Mouse (Mus musculus) heart, postnatal 0 days (tissue): ENCODE measurements at regions not wholly inside any gene's neighbourhood (a gene's known extent, or its start where the extent isn't known, plus 50 kb on each side); places are given as distances from the start of the nearest gene placed in this dataset.

Experiments used
- ATAC-seq: fragments of 200-750 bp; cut with Nextera tagmentation; 2 replicates; pipeline ENCODE4 v1.8.0; 2017; ENCODE audit warnings: low read depth, moderate number of reproducible peaks, moderate library complexity; ENCODE audit not compliant: insufficient read depth
- DNase-seq: peaks from one replicate; pipeline ENCODE4 v3.0.0-alpha.2; 2016; ENCODE audit warnings: low spot score
- H3K27ac ChIP-seq: fragments of 300-500 bp; sonication (generic); 2 replicates; pipeline ENCODE4 v1.5.1; 2014; ENCODE audit warnings: low read depth, mild to moderate bottlenecking
- H3K27me3 ChIP-seq: fragments of 300-500 bp; sonication (generic); 2 replicates; pipeline ENCODE4 v1.6.1; 2014; ENCODE audit warnings: low read length, mixed read lengths; ENCODE audit not compliant: control insufficient read depth, insufficient read depth
- H3K36me3 ChIP-seq: fragments of 300-500 bp; sonication (generic); replicated peaks from 2 replicates; pipeline ENCODE4 v1.6.1; 2014; ENCODE audit warnings: low read length, mixed read lengths; ENCODE audit not compliant: control insufficient read depth, insufficient read depth
- H3K4me1 ChIP-seq: fragments of 300-500 bp; sonication (generic); 2 replicates; pipeline ENCODE4 v1.6.1; 2014; ENCODE audit warnings: antibody characterized with exemption; ENCODE audit not compliant: control insufficient read depth, insufficient read depth
- H3K4me2 ChIP-seq: fragments of 300-500 bp; sonication (generic); 2 replicates; pipeline ENCODE4 v1.6.1; 2014; ENCODE audit warnings: low read depth, mild to moderate bottlenecking, low read length, moderate library complexity
- H3K4me3 ChIP-seq: fragments of 300-500 bp; sonication (generic); 2 replicates; pipeline ENCODE4 v1.5.1; 2014; ENCODE audit warnings: low read depth, low read length
- H3K9ac ChIP-seq: fragments of 300-500 bp; sonication (generic); replicated peaks from 2 replicates; pipeline ENCODE4 v1.6.1; 2014; ENCODE audit warnings: low read depth, low read length, mixed read lengths
- H3K9me3 ChIP-seq: fragments of 300-500 bp; sonication (generic); replicated peaks from 2 replicates; pipeline ENCODE4 v1.6.1; 2016; ENCODE audit warnings: low read length; ENCODE audit not compliant: control insufficient read depth
- CTCF ChIP-seq: IDR thresholded peaks from 2 replicates; pipeline ENCODE4 v1.5.1; 2016; ENCODE audit warnings: antibody characterized with exemption, control low read depth, low read depth
- EP300 ChIP-seq: IDR thresholded peaks from 2 replicates; pipeline ENCODE4 v1.6.1; 2016; ENCODE audit warnings: antibody characterized with exemption, low read depth
- WGBS: fragments of 180-500 bp; shearing (Covaris S2); extraction: QIAGEN DNeasy Blood & Tissue Kit; methylation state at CpG from one replicate; pipeline ENCODE4 v1.1.7; 2014; 5-methylcytosine and 5-hydroxymethylcytosine counted together

- no peaks in the 10 kb centered on the region for H3K9me3 ChIP-seq
- TF ChIP-seq CTCF: no peak
- no peak for TF ChIP-seq EP300
- no peak overlapping the region for H3K27ac ChIP-seq
- H3K4me1 ChIP-seq: peaks cover 4% of the 10 kb centered on the region; the same call in 1 of the 2 replicates
- no peaks in the 10 kb centered on the region for H3K36me3 ChIP-seq
- no peak for ATAC-seq
- H3K4me3 ChIP-seq: no peak overlapping the region
- H3K9ac ChIP-seq: no peak overlapping the region
- no peak overlapping the region for H3K4me2 ChIP-seq
- DNase-seq: no peak
- whole genome bisulfite sequencing: 66% methylated on average over 3 of the region's 3 CpGs
- H3K27me3 ChIP-seq: no peaks in the 10 kb centered on the region
Observed at GRCm38 (mm10) chr2:61450731-61451130, 127.7 kb upstream of the Tank start.

GRCm38 (mm10) chr2:61436591-61436990 is 141.8 kb upstream of the Tank start:
- Histone ChIP-seq H3K9ac (no peak overlapping the region), H3K4me3 (no peak overlapping the region), H3K27me3 (no peaks in the 10 kb centered on the region), H3K4me2 (no peak overlapping the region), H3K4me1 (no peaks in the 10 kb centered on the region), H3K27ac (no peak overlapping the region), H3K9me3 (no peaks in the 10 kb centered on the region), H3K36me3 (no peaks in the 10 kb centered on the region)
- ATAC-seq (no peak), DNase-seq (no peak)
- TF ChIP-seq EP300 (no peak), CTCF (no peak)
- WGBS: 59% methylated on average over 3 of the region's 3 CpGs

DNA sequence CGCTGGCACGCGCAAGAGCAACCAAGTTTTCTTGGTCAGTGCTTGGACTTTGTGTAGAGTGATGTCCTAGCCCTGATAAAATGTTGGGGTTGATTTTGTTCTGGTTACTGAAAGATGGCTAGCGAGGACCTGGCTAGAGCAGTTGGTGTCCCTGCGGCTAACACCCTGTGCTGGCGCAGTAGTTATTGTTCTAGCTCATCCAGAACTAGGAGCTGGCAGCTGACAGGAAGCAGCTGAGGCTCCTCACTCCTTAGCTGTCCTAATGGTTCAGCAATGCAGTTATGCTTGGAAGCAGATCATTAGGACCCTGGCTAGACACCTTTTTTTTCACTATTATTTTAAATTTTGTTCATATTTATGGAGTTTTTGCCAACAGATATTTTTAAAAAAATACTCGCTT is 170.5 kb upstream of the Tank start:
- DNase-seq: no peak
- no peak for ATAC-seq
- 91% methylated on average over 7 of the region's 7 CpGs for WGBS

GRCm38 (mm10) chr2:61406104-61406751 is 172.2 kb upstream of the Tank start:
- Histone ChIP-seq H3K9me3 (no peaks in the 10 kb centered on the region), H3K36me3 (no peaks in the 10 kb centered on the region), H3K27me3 (no peaks in the 10 kb centered on the region), H3K4me3 (no peak overlapping the region), H3K4me1 (peaks cover 4% of the 10 kb centered on the region; the same call in 1 of the 2 replicates), H3K9ac (no peak overlapping the region), H3K27ac (no peak overlapping the region), H3K4me2 (no peak overlapping the region)
- 80% methylated on average over 8 of the region's 8 CpGs for WGBS
- TF ChIP-seq CTCF (no peak), EP300 (no peak)
- ATAC-seq (no peak), DNase-seq (no peak)

More for the DNA sequence above, 170.5 kb upstream of the Tank start:
- Histone ChIP-seq H3K27ac (no peak overlapping the region), H3K4me1 (no peaks in the 10 kb centered on the region), H3K4me3 (no peak overlapping the region), H3K4me2 (no peak overlapping the region), H3K27me3 (no peaks in the 10 kb centered on the region), H3K9ac (no peak overlapping the region), H3K36me3 (no peaks in the 10 kb centered on the region), H3K9me3 (no peaks in the 10 kb centered on the region)
- TF ChIP-seq EP300 (no peak), CTCF (no peak)

- H3K9ac ChIP-seq: no peak overlapping the region
- no peaks in the 10 kb centered on the region for H3K27me3 ChIP-seq
- no peaks in the 10 kb centered on the region for H3K36me3 ChIP-seq
- peaks cover 4% of the 10 kb centered on the region; the same call in 1 of the 2 replicates for H3K4me1 ChIP-seq
- H3K4me3 ChIP-seq: no peak overlapping the region
- ATAC-seq (no peak), DNase-seq (no peak)
- H3K27ac ChIP-seq: no peak overlapping the region
- WGBS: 36% methylated on average over 4 of the region's 4 CpGs
- no peak overlapping the region for H3K4me2 ChIP-seq
- no peaks in the 10 kb centered on the region for H3K9me3 ChIP-seq
- TF ChIP-seq CTCF (no peak), EP300 (no peak)
Observed at GRCm38 (mm10) chr2:61405261-61405660, 173.1 kb upstream of the Tank start.
